In the genomic region with DNA sequence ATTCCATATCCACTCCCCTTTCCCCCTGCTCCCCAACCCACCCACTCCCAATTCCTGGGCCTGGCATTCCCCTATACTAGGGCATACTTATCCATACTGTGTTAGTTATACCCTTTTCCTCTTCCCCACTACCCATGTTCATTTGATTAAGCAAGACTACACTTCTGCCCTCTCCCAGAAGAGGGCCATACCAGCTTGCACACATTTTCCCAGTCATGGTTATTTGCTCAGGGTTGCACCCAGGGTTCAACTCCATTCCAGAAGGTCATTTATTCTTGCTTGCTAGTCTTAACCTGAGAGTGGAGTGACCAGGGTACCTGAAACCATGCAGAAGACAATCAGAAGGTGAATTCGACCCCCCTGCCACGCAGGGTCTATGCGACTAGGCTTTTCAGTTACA, we compare ENCODE assay signal across 11 mouse cellular contexts.
A peak's percentile ranks its signal among the peaks of the same experiment; 100 is the strongest.
DNase-seq lines count a peak whose midpoint lies in the region; TF ChIP-seq lines count a peak whose summit lies in the region.
"Had no signal": no experiment of that assay in that cellular context is flagged by ENCODE, and none has a peak within 500 bp of the region (broad histone marks: within the 10 kb centered on the region; RNA-seq: fewer than 3 reads in every experiment).

No protein-coding gene starts in this region.

- H3K27ac ChIP-seq in gastrocnemius, adult 2 months: no peak overlapping the region
- H3K27ac ChIP-seq in thymus, adult 2 months (ENCODE audit: control insufficient read depth, insufficient read depth, low read length): no peak overlapping the region
- H3K27ac ChIP-seq: embryonic facial prominence, embryonic 12.5 days; forebrain, embryonic 10.5 days had no signal

- TF ChIP-seq CTCF in gastrocnemius, adult 2 months (IDR thresholded peaks at IDR 0.05): peak; percentile 33; the same call in 1 of the 2 replicates
- no peak for TF ChIP-seq CTCF in thymus, adult 2 months (IDR thresholded peaks at IDR 0.05; ENCODE audit: borderline replicate concordance, control insufficient read depth, extremely low read depth, insufficient read depth, low read length, poor library complexity)

- H3K27me3 ChIP-seq in thymus, adult 2 months (ENCODE audit: control insufficient read depth, insufficient read depth, low read length): no peaks in the 10 kb centered on the region
- H3K27me3 ChIP-seq: embryonic facial prominence, embryonic 12.5 days had no signal

- no peaks in the 10 kb centered on the region for H3K36me3 ChIP-seq in thymus, adult 2 months (ENCODE audit: control insufficient read depth, insufficient read depth, low read length)
- H3K36me3 ChIP-seq: embryonic facial prominence, embryonic 12.5 days; forebrain, embryonic 10.5 days had no signal

- no peak for DNase-seq in gastrocnemius, adult 2 months
- no peak for DNase-seq in gastrocnemius, adult 8-10 months (ENCODE audit: low spot score in 2 of 2)
- DNase-seq in kidney, postnatal 10 days: peak; percentile 4
- no peak for DNase-seq in kidney, postnatal 14 days
- DNase-seq in thymus, adult 2 months: peak; percentile 8
- no peak for DNase-seq in thymus, postnatal 36 days
- DNase-seq in naive thymus-derived CD4-positive, alpha-beta T cell, adult 2 months (ENCODE audit: low read depth): peak; percentile 9
- DNase-seq in layer of hippocampus, adult 9-10 months (ENCODE audit: low spot score): no peak
- DNase-seq: lung, adult 18-20 months had no signal

- WGBS in thymus, adult 2 months: 98% methylated on average over 3 of the region's 3 CpGs

- peaks cover 3% of the 10 kb centered on the region; the same call in 1 of the 2 replicates for H3K4me1 ChIP-seq in thymus, adult 2 months (replicated peaks; ENCODE audit: control insufficient read depth, insufficient read depth, low read length)
- H3K4me1 ChIP-seq: embryonic facial prominence, embryonic 12.5 days; forebrain, embryonic 10.5 days had no signal

- no peak for TF ChIP-seq POLR2A in thymus, adult 2 months (IDR thresholded peaks at IDR 0.05; ENCODE audit: control insufficient read depth, extremely low read depth, insufficient read depth, low read length, poor library complexity)

- intact Hi-C loops in gastrocnemius, adult 2 months (cut with DNase I): no loop called here

- H3K4me3 ChIP-seq in gastrocnemius, adult 2 months: no peak overlapping the region
- H3K4me3 ChIP-seq in thymus, adult 2 months (ENCODE audit: control insufficient read depth, insufficient read depth, low read length): no peak overlapping the region
- H3K4me3 ChIP-seq: embryonic facial prominence, embryonic 12.5 days; forebrain, embryonic 10.5 days had no signal

Comparison
In these comparisons a context has a peak if more than half of its experiments do, and no peak if none do; other contexts are left out.
1. DNase-seq: peak in kidney, postnatal 10 days (single experiment), thymus, adult 2 months (single experiment) and naive thymus-derived CD4-positive, alpha-beta T cell, adult 2 months (single experiment); none in gastrocnemius, adult 2 months (single experiment), gastrocnemius, adult 8-10 months (0 of 2), kidney, postnatal 14 days (single experiment), thymus, postnatal 36 days (0 of 2) and layer of hippocampus, adult 9-10 months (single experiment).